Mouse (Mus musculus) heart, adult 11 months (tissue): ENCODE data around the gene Itgb3bp.

Experiments
- DNase-seq: peaks from one replicate; pipeline ENCODE4 v3.0.0; 2022

Gene Itgb3bp

GRCm38 (mm10) chr4:99931240-99931580 lies 1.6 kb upstream of the Itgb3bp start:
- DNase-seq: peak; percentile 84

GRCm38 (mm10) chr4:99930518-99931239 lies 1.1 kb upstream of the Itgb3bp start:
- DNase-seq: peak; percentile 93

GRCm38 (mm10) chr4:99929149-99929612 lies 432 bp downstream of the Itgb3bp start, which contains the start of gene Pgm1:
TSS of gene Pgm1 (plus strand) at chr4:99929414.
- DNase-seq: peak; percentile 99

GRCm38 (mm10) chr4:99928521-99928920 lies 1.1 kb downstream of the Itgb3bp start:
- peak; percentile 27 for DNase-seq

- DNase-seq: peak; percentile 73
These were observed 3.2 kb downstream of the Itgb3bp start for GRCm38 (mm10) chr4:99926380-99926779.

GRCm38 (mm10) chr4:99913894-99914451 lies 15.6 kb downstream of the Itgb3bp start:
- DNase-seq: no peak

GRCm38 (mm10) chr4:99882405-99882804 lies 47.2 kb downstream of the Itgb3bp start:
- DNase-seq: no peak

GRCm38 (mm10) chr4:99881882-99882281 lies 47.7 kb downstream of the Itgb3bp start:
- DNase-seq: no peak

GRCm38 (mm10) chr4:99829094-99830073 lies 100.2 kb downstream of the Itgb3bp start, which contains the start of gene Efcab7:
TSS of gene Efcab7 (plus strand) at chr4:99829198.
- peak; percentile 97 for DNase-seq

GRCm38 (mm10) chr4:99828739-99829093 lies 100.9 kb downstream of the Itgb3bp start:
- no peak for DNase-seq

GRCm38 (mm10) chr4:99828337-99828736 lies 101.3 kb downstream of the Itgb3bp start:
- DNase-seq: no peak

GRCm38 (mm10) chr4:99816697-99817460 lies 112.7 kb downstream of the Itgb3bp start:
- no peak for DNase-seq

GRCm38 (mm10) chr4:99792365-99792764 lies 137.2 kb downstream of the Itgb3bp start:
- no peak for DNase-seq

GRCm38 (mm10) chr4:99773041-99773440 lies 156.6 kb downstream of the Itgb3bp start:
- peak; percentile 88 for DNase-seq

GRCm38 (mm10) chr4:99770555-99770954 lies 159.1 kb downstream of the Itgb3bp start:
- DNase-seq: no peak

GRCm38 (mm10) chr4:99766753-99767152 lies 162.9 kb downstream of the Itgb3bp start:
- peak; percentile 95 for DNase-seq

- DNase-seq: no peak
These were observed 163.3 kb downstream of the Itgb3bp start for GRCm38 (mm10) chr4:99766303-99766702.

- no peak for DNase-seq
These were observed 177.2 kb downstream of the Itgb3bp start for GRCm38 (mm10) chr4:99752426-99752825.

GRCm38 (mm10) chr4:99739836-99740235 lies 189.8 kb downstream of the Itgb3bp start:
- DNase-seq: no peak

- DNase-seq: peak; percentile 77
These were observed 203.6 kb downstream of the Itgb3bp start for GRCm38 (mm10) chr4:99725914-99726451.

- DNase-seq: peak; percentile 87
These were observed 205.3 kb downstream of the Itgb3bp start for GRCm38 (mm10) chr4:99724331-99724730.

GRCm38 (mm10) chr4:99717905-99718304 lies 211.7 kb downstream of the Itgb3bp start:
- DNase-seq: no peak
